Mouse (Mus musculus) adrenal gland, adult 8-10 months (tissue): ENCODE data around the gene Sphk2. TPM values are rescaled to one million over a fixed set of nuclear protein-coding genes. Genes with fewer than 3 reads are reported as not detected.

Source experiments
- DNase-seq: peaks from one replicate; pipeline ENCODE4 v3.0.0; 2022
- total RNA-seq, 4 experiments: library from RNA; stranded (reverse); gene quantifications; 2 replicates each; pipeline ENCODE4 v1.2.4; 2022

The Sphk2 gene
- total RNA-seq: 10 to 100 TPM; 36.9 to 40.2 (median 39.3) TPM

DNA sequence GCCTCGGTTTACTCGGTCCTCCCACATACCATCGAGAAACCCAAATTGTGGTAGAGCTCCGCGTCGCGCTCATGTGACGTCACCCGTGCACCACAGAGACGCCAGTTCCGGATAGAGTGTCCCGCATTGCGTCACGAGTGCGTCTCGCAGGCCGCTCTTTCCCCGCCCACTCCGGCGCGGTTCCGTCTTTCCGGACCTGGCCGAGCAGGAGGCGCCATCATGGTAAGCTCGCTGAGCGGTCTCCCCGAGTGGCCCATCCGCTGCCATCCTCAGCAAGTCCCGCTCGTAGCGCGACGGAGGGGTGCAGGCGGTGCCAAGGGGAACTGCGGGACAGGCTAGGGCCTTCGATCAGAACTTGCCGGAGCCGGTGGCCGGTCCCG lies at the start of gene Sphk2:
Sphk2 (minus strand) TSS at position 85 of the 380 bp plus-strand sequence.
- peak; percentile 98 for DNase-seq

- DNase-seq: no peak
These were observed 49.7 kb upstream of the Sphk2 start for GRCm38 (mm10) chr7:45767500-45767899.

- no peak for DNase-seq
These were observed 49.0 kb upstream of the Sphk2 start for GRCm38 (mm10) chr7:45766764-45767163.

DNA sequence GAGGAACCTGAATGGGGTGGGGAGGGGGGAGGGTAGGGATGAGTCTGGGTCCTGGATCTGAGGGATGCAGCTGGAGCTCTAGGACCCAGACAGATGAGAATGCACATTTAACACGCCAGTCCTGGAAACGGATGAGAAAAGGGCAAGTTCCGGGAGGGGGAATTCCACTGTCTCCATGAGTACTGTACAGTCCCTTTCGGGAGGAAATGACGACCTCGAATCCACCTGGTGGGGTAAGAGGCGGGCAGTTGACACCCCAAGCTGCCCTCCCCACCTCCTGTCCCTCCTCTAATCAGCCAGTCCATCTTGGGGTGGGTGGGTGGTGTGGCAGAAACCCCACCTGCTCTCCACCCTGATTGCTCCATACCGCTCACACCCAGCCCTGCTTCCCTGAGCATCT lies 48.2 kb upstream of the Sphk2 start:
- no peak for DNase-seq

- no peak for DNase-seq
These were observed 42.3 kb upstream of the Sphk2 start for GRCm38 (mm10) chr7:45760151-45760550.

GRCm38 (mm10) chr7:45759400-45759799 lies 41.6 kb upstream of the Sphk2 start:
- no peak for DNase-seq

DNA sequence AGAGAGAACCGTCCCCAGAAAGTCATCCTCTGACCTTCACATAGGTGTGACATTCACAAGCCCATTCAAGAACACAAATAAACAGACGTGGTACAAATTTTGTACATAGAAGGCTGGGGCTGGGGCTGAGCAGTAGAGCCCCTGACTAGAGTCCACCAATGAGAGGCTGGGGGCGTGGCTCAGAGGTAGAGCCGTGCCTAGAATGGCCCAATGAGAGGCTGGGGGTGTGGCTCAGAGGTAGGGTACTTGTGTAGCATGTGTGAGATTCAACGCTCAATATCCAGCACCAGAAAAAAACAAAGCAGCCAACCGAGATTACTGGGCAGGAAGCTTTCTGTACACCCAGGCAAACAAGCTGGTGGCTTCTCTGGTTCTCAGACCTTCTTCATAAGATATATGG lies 37.9 kb upstream of the Sphk2 start:
- DNase-seq: no peak

DNA sequence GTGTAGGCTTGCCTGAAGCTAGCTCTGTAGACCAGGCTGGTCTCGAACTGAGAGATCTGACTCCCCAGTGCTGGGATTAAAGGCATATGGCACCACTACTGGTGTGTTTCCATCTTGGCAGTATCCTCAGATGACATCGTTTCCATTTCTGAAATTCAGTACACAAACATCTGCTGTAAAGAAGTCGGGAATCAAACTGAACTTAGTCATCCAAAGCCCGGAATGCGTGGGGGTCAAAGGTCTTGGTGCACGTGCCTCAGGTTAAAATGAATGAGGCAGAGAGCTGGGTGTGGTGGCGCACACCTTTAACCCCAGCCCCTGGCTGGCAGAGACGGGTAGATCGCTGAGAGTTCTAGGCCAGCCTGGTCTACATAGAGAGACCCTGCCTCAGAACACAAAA lies 32.4 kb upstream of the Sphk2 start:
- no peak for DNase-seq

DNA sequence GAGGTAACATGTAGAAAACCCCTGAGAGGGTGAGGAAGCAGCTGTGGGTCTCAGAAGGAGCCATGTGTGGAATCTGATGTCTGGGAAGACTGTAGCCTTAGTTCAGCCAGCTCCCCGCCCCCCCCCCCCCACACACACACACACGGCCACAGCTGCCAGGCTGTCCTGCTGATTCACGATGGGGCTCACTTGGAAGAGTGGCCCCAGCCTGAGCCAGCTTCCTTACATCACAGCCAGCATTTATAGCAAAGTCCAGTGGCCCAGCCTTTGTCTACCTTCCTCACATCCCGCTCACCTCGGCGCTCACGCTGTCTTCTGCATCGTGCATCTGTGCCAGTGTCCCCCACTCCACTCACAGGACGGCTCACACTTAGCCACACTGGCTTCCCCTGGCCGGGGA lies 31.6 kb upstream of the Sphk2 start:
- no peak for DNase-seq

DNA sequence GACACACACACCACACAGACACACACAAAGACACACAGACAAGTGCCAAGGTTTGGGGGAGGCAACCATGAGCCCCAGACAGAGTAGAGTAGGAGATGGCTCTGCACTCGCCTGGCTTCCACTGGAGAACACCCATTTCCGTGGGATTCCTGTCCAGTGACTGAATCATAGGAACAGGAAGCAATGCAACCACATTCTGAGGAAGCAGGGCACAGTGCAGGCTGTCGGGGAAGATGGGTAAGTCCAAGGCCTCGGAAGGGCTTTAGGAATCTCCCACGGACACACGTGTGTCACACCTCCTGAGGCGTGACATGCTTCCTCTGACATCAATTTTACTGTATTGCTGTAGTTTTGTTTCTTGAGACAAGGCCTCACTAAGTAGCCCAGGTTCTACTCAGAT lies 30.3 kb upstream of the Sphk2 start:
- DNase-seq: no peak

- DNase-seq: no peak
These were observed 29.6 kb upstream of the Sphk2 start for GRCm38 (mm10) chr7:45747450-45747849.

- DNase-seq: no peak
These were observed 28.7 kb upstream of the Sphk2 start for GRCm38 (mm10) chr7:45746518-45746917.

DNA sequence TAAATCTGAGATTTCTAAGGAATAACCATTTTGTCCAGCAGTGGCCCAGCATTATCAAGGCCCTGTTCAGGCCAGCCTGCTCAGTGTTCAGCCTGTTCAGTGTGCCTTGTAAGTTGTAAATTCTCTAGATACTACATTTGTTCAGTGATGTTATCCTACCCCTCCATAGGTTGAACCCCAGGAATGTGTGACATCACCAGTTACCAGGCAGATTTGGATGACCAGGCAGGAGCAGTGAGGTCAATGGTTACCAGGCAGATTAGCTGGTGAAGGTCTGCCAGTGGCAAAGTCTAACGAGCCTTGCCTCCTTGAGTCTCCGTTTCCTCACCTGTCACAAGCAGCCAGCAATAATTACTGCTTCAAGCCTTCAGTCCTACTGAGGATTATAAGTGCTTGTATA lies 26.6 kb upstream of the Sphk2 start:
- no peak for DNase-seq

- no peak for DNase-seq
These were observed 24.5 kb upstream of the Sphk2 start for GRCm38 (mm10) chr7:45742338-45742737.

- DNase-seq: no peak
These were observed 24.0 kb upstream of the Sphk2 start for GRCm38 (mm10) chr7:45741777-45742176.

GRCm38 (mm10) chr7:45741308-45741707 lies 23.5 kb upstream of the Sphk2 start:
- DNase-seq: no peak

GRCm38 (mm10) chr7:45739820-45740219 lies 22.0 kb upstream of the Sphk2 start:
- DNase-seq: no peak

GRCm38 (mm10) chr7:45739162-45739763 lies 21.5 kb upstream of the Sphk2 start:
- peak; percentile 70 for DNase-seq

DNA sequence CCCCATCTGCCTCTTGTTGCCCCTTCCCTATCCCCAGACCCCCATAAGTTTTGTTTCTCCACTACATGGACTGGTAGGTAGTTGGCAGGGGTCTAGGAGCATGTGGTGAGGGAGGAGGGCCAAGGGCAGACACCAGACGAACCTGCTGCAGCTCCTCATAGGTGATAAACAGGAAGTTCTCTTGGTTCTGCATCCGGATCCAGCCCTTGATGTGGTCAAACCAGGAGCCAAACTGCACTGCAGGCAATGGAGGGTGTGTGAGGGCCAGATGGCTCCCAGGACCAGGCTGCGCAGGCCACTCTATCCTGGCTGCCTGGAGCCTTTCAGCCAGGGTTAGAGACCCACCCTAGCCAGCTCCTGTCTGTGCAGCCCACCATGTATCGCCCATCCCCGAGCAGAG lies 15.7 kb upstream of the Sphk2 start:
- DNase-seq: no peak

- DNase-seq: no peak
These were observed 13.1 kb upstream of the Sphk2 start for GRCm38 (mm10) chr7:45730727-45731431.

GRCm38 (mm10) chr7:45727625-45728024 lies 9.8 kb upstream of the Sphk2 start:
- no peak for DNase-seq

DNA sequence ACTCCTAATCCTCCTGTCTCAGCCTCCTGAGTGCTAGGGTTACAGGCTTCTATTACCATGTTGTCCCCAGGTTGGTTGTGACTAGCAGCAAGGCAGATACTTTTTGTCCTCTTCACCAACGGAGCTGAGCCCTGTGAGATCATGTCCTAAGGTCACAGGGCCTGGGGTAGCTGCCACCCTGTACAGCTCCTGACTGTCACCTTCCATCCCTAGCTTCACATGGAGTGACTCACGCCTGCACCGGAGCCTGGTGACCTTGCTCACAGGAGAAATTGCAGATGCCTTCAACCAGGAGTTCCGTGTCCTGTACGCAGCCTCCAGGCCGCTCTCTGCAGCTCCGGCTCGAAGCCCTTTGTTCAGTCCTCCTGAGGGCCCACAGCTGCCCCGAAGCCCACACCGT lies 8.6 kb upstream of the Sphk2 start:
- no peak for DNase-seq

- no peak for DNase-seq
These were observed 7.9 kb upstream of the Sphk2 start, which contains the start of gene Spaca4 for GRCm38 (mm10) chr7:45725713-45726112. Spaca4 (minus strand) TSS chr7:45725813.

GRCm38 (mm10) chr7:45725151-45725550 lies 7.3 kb upstream of the Sphk2 start:
- no peak for DNase-seq

- DNase-seq: no peak
These were observed 6.0 kb upstream of the Sphk2 start for GRCm38 (mm10) chr7:45723781-45724180.
